Mouse (Mus musculus): ENCODE measurements at regions not wholly inside any gene's neighbourhood (a gene's known extent, or its start where the extent isn't known, plus 50 kb on each side); places are given as distances from the start of the nearest gene placed in this dataset.

- no peak for DNase-seq
These were observed 324.1 kb upstream of the 1700056E22Rik start for GRCm38 (mm10) chr1:184358226-184358568.

- DNase-seq: no peak
These were observed 323.5 kb upstream of the 1700056E22Rik start for GRCm38 (mm10) chr1:184357474-184358225.

GRCm38 (mm10) chr1:184353832-184354449 lies 319.8 kb upstream of the 1700056E22Rik start:
- no peak for DNase-seq

GRCm38 (mm10) chr1:184351760-184352159 lies 317.7 kb upstream of the 1700056E22Rik start:
- no peak for DNase-seq

GRCm38 (mm10) chr1:184344829-184345228 lies 310.7 kb upstream of the 1700056E22Rik start:
- DNase-seq: no peak

GRCm38 (mm10) chr1:184335952-184336351 lies 301.9 kb upstream of the 1700056E22Rik start:
- no peak for DNase-seq

- no peak for DNase-seq
These were observed 301.2 kb upstream of the 1700056E22Rik start for GRCm38 (mm10) chr1:184335281-184335680.

- DNase-seq: no peak
These were observed 300.7 kb upstream of the 1700056E22Rik start for GRCm38 (mm10) chr1:184334818-184335217.

- DNase-seq: no peak
These were observed 299.0 kb upstream of the 1700056E22Rik start for GRCm38 (mm10) chr1:184333086-184333485.

- no peak for DNase-seq
These were observed 296.6 kb upstream of the 1700056E22Rik start for GRCm38 (mm10) chr1:184330516-184331350.

- no peak for DNase-seq
These were observed 292.1 kb upstream of the 1700056E22Rik start for GRCm38 (mm10) chr1:184326191-184326590.

- no peak for DNase-seq
These were observed 290.1 kb upstream of the 1700056E22Rik start for GRCm38 (mm10) chr1:184324234-184324633.

- DNase-seq: no peak
These were observed 286.5 kb upstream of the 1700056E22Rik start for GRCm38 (mm10) chr1:184320521-184321177.

- no peak for DNase-seq
These were observed 276.2 kb upstream of the 1700056E22Rik start for GRCm38 (mm10) chr1:184310185-184310815.

GRCm38 (mm10) chr1:184304813-184305212 lies 270.7 kb upstream of the 1700056E22Rik start:
- DNase-seq: no peak

- no peak for DNase-seq
These were observed 270.1 kb upstream of the 1700056E22Rik start for GRCm38 (mm10) chr1:184304204-184304603.

GRCm38 (mm10) chr1:184298701-184299100 lies 264.6 kb upstream of the 1700056E22Rik start:
- DNase-seq: no peak

GRCm38 (mm10) chr1:184297001-184297740 lies 263.1 kb upstream of the 1700056E22Rik start:
- no peak for DNase-seq

GRCm38 (mm10) chr1:184291129-184291528 lies 257.0 kb upstream of the 1700056E22Rik start:
- no peak for DNase-seq

GRCm38 (mm10) chr1:184289733-184290416 lies 255.8 kb upstream of the 1700056E22Rik start:
- no peak for DNase-seq

- DNase-seq: no peak
These were observed 247.7 kb upstream of the 1700056E22Rik start for GRCm38 (mm10) chr1:184281768-184282167.
